Mouse (Mus musculus) right cerebral cortex, postnatal 10 days (tissue): ENCODE measurements around the gene Ppp1r16b.

Source experiments
- DNase-seq, 2 experiments: peaks; one replicate each; pipeline ENCODE4 v3.0.0; 2021; ENCODE audit warnings: low spot score in 2 of 2

The Ppp1r16b gene

GRCm38 (mm10) chr2:158665098-158665497 lies at the start of gene Ppp1r16b:
Ppp1r16b (plus strand) TSS chr2:158665398.
- DNase-seq = no peak

GRCm38 (mm10) chr2:158615702-158616101 lies 49.5 kb upstream of the Ppp1r16b start:
- DNase-seq = no peak

GRCm38 (mm10) chr2:158616296-158616695 lies 48.9 kb upstream of the Ppp1r16b start:
- DNase-seq = peak; percentile 64 to 65

- no peak for DNase-seq
Observed at GRCm38 (mm10) chr2:158616790-158617189, 48.4 kb upstream of the Ppp1r16b start.

GRCm38 (mm10) chr2:158624718-158625222 lies 40.4 kb upstream of the Ppp1r16b start, which contains the start of gene Actr5:
Actr5 (plus strand) TSS chr2:158624888.
- peak; percentile 94 for DNase-seq

- DNase-seq = peak in 1 of 2 experiments; percentile 42
Observed at GRCm38 (mm10) chr2:158625231-158625630, 40.0 kb upstream of the Ppp1r16b start.

GRCm38 (mm10) chr2:158625697-158626096 lies 39.5 kb upstream of the Ppp1r16b start:
- DNase-seq = no peak

GRCm38 (mm10) chr2:158628858-158629257 lies 36.3 kb upstream of the Ppp1r16b start:
- peak in 1 of 2 experiments; percentile 50 for DNase-seq

GRCm38 (mm10) chr2:158629414-158629813 lies 35.8 kb upstream of the Ppp1r16b start:
- peak in 1 of 2 experiments; percentile 58 for DNase-seq

GRCm38 (mm10) chr2:158631873-158632272 lies 33.3 kb upstream of the Ppp1r16b start:
- no peak for DNase-seq

GRCm38 (mm10) chr2:158641869-158642268 lies 23.3 kb upstream of the Ppp1r16b start:
- DNase-seq = peak; percentile 79 to 86

- no peak for DNase-seq
Observed at GRCm38 (mm10) chr2:158642587-158642986, 22.6 kb upstream of the Ppp1r16b start.

GRCm38 (mm10) chr2:158643791-158644190 lies 21.4 kb upstream of the Ppp1r16b start:
- no peak for DNase-seq

GRCm38 (mm10) chr2:158651159-158651908 lies 13.9 kb upstream of the Ppp1r16b start:
- DNase-seq = no peak

- DNase-seq = peak; percentile 83 to 87
Observed at GRCm38 (mm10) chr2:158652985-158653384, 12.2 kb upstream of the Ppp1r16b start.

- no peak for DNase-seq
Observed at GRCm38 (mm10) chr2:158654717-158655116, 10.5 kb upstream of the Ppp1r16b start.

GRCm38 (mm10) chr2:158655806-158656205 lies 9.4 kb upstream of the Ppp1r16b start:
- DNase-seq = no peak

- no peak for DNase-seq
Observed at GRCm38 (mm10) chr2:158658822-158659221, 6.4 kb upstream of the Ppp1r16b start.

GRCm38 (mm10) chr2:158659346-158659745 lies 5.9 kb upstream of the Ppp1r16b start:
- DNase-seq = no peak

- DNase-seq = no peak
Observed at GRCm38 (mm10) chr2:158666071-158666800, 1.0 kb downstream of the Ppp1r16b start.

GRCm38 (mm10) chr2:158667022-158667670 lies 1.9 kb downstream of the Ppp1r16b start:
- DNase-seq = peak; percentile 82 to 85
